Mouse (Mus musculus) bone marrow macrophage, adult 2 months (primary cell): ENCODE data around the gene Agbl4.

Source experiments
- CTCF ChIP-seq: IDR thresholded peaks from 2 replicates; pipeline ENCODE4 v1.5.1; 2012; ENCODE audit warnings: low read depth, mild to moderate bottlenecking, low read length, moderate library complexity
- POLR2A ChIP-seq: IDR thresholded peaks from 2 replicates; pipeline ENCODE4 v1.6.1; 2012; ENCODE audit warnings: mild to moderate bottlenecking, low read depth, low read length, borderline replicate concordance

GRCm38 (mm10) chr4:111377159-111377558 is 979.7 kb downstream of the Agbl4 start:
- no peak for TF ChIP-seq CTCF
- no peak for TF ChIP-seq POLR2A
